Mouse (Mus musculus) hindbrain, postnatal 0 days (tissue): ENCODE results near the gene Actn1. TPM values are rescaled to one million over a fixed set of nuclear protein-coding genes. Genes with fewer than 3 reads are reported as not detected.
A peak's percentile ranks its signal among the peaks of the same experiment; 100 is the strongest.

Experiments
- ATAC-seq: fragments of 200-750 bp; cut with Nextera tagmentation; 2 replicates; pipeline ENCODE4 v1.8.0; 2017; ENCODE audit warnings: mild to moderate bottlenecking, moderate TSS enrichment, moderate library complexity
- DNase-seq: peaks from one replicate; pipeline ENCODE4 v3.0.0-alpha.2; 2015; ENCODE audit warnings: low spot score
- H3K27ac ChIP-seq: fragments of 300-500 bp; sonication (generic); 2 replicates; pipeline ENCODE4 v1.5.1; 2014; ENCODE audit warnings: mild to moderate bottlenecking
- H3K27me3 ChIP-seq: fragments of 300-500 bp; sonication (generic); 2 replicates; pipeline ENCODE4 v1.6.1; 2014; ENCODE audit warnings: low read length, mixed read lengths; ENCODE audit not compliant: insufficient read depth
- H3K36me3 ChIP-seq: fragments of 300-500 bp; sonication (generic); 2 replicates; pipeline ENCODE4 v1.6.1; 2014; ENCODE audit warnings: low read length, mixed read lengths; ENCODE audit not compliant: insufficient read depth
- H3K4me1 ChIP-seq: fragments of 300-500 bp; sonication (generic); 2 replicates; pipeline ENCODE4 v1.6.1; 2014; ENCODE audit warnings: antibody characterized with exemption, low read length, mixed read lengths; ENCODE audit not compliant: insufficient read depth
- H3K4me2 ChIP-seq: fragments of 300-500 bp; sonication (generic); 2 replicates; pipeline ENCODE4 v1.6.1; 2014; ENCODE audit warnings: low read depth, mild to moderate bottlenecking, low read length, moderate library complexity, mixed read lengths
- H3K4me3 ChIP-seq: fragments of 300-500 bp; sonication (generic); 2 replicates; pipeline ENCODE4 v1.5.1; 2014; ENCODE audit warnings: low read length
- H3K9ac ChIP-seq: fragments of 300-500 bp; sonication (generic); replicated peaks from 2 replicates; pipeline ENCODE4 v1.6.1; 2014; ENCODE audit warnings: mild to moderate bottlenecking, low read length, moderate library complexity, mixed read lengths
- H3K9me3 ChIP-seq: fragments of 300-500 bp; sonication (generic); 2 replicates; pipeline ENCODE4 v1.6.1; 2016; ENCODE audit warnings: low read length, mixed read lengths
- CTCF ChIP-seq: IDR thresholded peaks from 2 replicates; pipeline ENCODE4 v1.5.1; 2016; ENCODE audit warnings: antibody characterized with exemption, control low read depth, low read depth
- WGBS: fragments of 180-500 bp; shearing (Covaris S2); extraction: QIAGEN DNeasy Blood & Tissue Kit; methylation state at CpG from one replicate; pipeline ENCODE4 v1.1.7; 2014; 5-methylcytosine and 5-hydroxymethylcytosine counted together
- polyA plus RNA-seq: library from polyadenylated mRNA; unstranded; fragments of >200 nt; fragmentation: Nextera tagmentation; extraction: Ambion mirVana; gene quantifications from 2 replicates; pipeline ENCODE4 v1.2.1, GENCODE M21; 2015
- total RNA-seq: library from RNA; depleted of rRNA; stranded (reverse); fragments of >200 nt; gene quantifications from 2 replicates; pipeline ENCODE4 v1.2.3, GENCODE M21; 2014

The Actn1 gene
- total and polyA plus RNA-seq, 2 experiments from 2014 or later, result 7.4 to 18.3 TPM

DNA sequence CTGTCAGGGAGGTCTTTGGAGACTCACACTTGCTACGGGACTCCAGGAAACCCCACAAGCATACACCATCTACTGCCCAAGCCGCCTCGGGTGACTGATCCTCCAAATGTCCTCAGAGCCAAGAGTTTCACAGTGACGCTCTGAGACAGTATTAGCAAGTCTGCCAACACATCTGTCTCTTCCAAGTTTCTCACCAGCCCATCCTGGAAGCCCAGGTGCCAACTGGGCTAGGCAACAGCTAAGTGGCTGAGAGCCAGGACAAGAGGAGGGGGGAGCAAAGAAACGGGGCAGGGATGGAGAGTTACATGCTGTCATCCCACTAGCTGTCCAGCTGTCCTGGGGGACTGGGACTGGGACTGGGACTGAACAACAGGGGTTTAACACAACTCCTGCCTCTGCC lies 13.1 kb downstream of the Actn1 start:
- H3K4me2 ChIP-seq, result no peak overlapping the region
- DNase-seq, result peak; percentile 51
- H3K9me3 ChIP-seq, result no peaks in the 10 kb centered on the region

GRCm38 (mm10) chr12:80246505-80246904 lies 13.7 kb downstream of the Actn1 start:
- no peaks in the 10 kb centered on the region for H3K9me3 ChIP-seq
- H3K27ac ChIP-seq, result no peak overlapping the region
- no peak overlapping the region for H3K4me2 ChIP-seq
- no peaks in the 10 kb centered on the region for H3K36me3 ChIP-seq
- 35% methylated on average over 2 of the region's 2 CpGs for WGBS
- ATAC-seq, result no peak
- no peak overlapping the region for H3K4me3 ChIP-seq
- no peak for DNase-seq
- peaks cover 11% of the 10 kb centered on the region for H3K4me1 ChIP-seq
- H3K9ac ChIP-seq, result no peak overlapping the region
- no peak for TF ChIP-seq CTCF
- H3K27me3 ChIP-seq, result no peaks in the 10 kb centered on the region

More for the DNA sequence above, 13.1 kb downstream of the Actn1 start:
- H3K27me3 ChIP-seq, result no peaks in the 10 kb centered on the region
- no peaks in the 10 kb centered on the region for H3K36me3 ChIP-seq
- ATAC-seq, result no peak
- peaks cover 11% of the 10 kb centered on the region for H3K4me1 ChIP-seq
- H3K9ac ChIP-seq, result no peak overlapping the region
- 35% methylated on average over 5 of the region's 5 CpGs for WGBS
- no peak overlapping the region for H3K4me3 ChIP-seq
- no peak overlapping the region for H3K27ac ChIP-seq
- no peak for TF ChIP-seq CTCF

DNA sequence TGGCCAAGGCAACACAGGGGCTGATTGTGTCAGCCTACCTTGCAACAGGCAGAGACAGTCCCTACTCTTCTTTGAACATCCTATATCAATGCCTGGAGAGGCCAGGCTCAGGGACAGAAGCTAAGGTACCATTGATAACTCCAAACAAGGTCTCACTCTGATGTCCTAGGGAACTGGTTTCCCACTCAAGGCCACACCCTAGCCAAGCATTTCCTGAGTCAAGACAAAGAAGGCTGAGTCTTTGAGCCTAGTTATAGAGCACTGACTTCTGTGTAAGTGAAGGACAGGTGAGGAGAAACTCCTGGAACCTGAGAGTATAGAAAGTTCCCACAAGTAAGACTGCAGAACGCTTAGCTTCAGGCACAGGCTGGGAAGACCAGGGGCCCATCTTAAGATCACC lies 15.4 kb downstream of the Actn1 start:
- no peak for DNase-seq
- WGBS, result 93% methylated on average over 1 of the region's 1 CpGs
- Histone ChIP-seq H3K36me3 (no peaks in the 10 kb centered on the region), H3K4me3 (no peak overlapping the region), H3K4me1 (peaks cover 11% of the 10 kb centered on the region), H3K9me3 (no peaks in the 10 kb centered on the region), H3K4me2 (no peak overlapping the region), H3K9ac (no peak overlapping the region), H3K27me3 (no peaks in the 10 kb centered on the region), H3K27ac (no peak overlapping the region)
- TF ChIP-seq CTCF, result no peak
- no peak for ATAC-seq

DNA sequence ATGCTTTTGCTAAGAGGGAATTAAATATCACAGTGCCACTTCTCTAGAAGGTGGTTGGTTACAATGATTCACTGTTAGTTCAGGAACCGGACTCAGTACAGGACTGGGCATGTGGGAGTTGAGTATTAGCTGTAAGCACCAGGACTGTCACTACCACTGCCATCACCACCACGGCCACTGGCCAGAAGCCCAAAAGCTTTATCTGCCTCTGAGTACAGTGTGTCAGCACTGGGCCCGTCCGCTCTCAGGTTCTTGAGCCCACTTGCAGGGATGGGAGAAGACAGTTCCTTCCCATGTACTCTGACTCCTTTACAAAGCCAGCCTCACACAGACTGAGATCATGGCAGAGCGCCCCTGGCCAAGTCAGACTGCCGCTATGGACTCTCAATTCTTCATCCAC lies 16.0 kb downstream of the Actn1 start:
- no peak overlapping the region for H3K27ac ChIP-seq
- H3K9me3 ChIP-seq, result no peaks in the 10 kb centered on the region
- no peak overlapping the region for H3K4me3 ChIP-seq
- ATAC-seq (no peak), DNase-seq (no peak)
- 86% methylated on average over 6 of the region's 6 CpGs for WGBS
- H3K9ac ChIP-seq, result no peak overlapping the region
- no peaks in the 10 kb centered on the region for H3K27me3 ChIP-seq
- H3K4me2 ChIP-seq, result no peak overlapping the region
- H3K36me3 ChIP-seq, result no peaks in the 10 kb centered on the region
- no peak for TF ChIP-seq CTCF
- H3K4me1 ChIP-seq, result peaks cover 14% of the 10 kb centered on the region

DNA sequence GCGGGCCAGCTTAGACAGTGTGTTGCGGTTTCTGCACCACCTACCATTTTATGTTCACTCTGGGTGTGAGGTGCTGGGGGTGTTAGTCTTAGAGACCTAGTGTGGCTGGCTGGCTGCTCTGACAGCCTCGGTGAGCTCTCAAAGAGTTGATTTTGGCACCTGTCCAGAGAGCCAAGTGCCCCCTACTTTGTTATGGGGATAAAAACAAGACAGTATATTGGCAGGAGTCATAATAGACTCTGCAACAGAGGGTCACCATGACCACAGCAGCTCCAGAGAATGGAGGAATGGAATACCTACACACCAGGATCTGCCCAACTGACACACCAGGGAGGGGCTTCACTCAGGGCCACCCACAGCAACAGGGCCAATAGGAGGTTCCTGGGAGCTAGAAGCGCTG lies 16.8 kb downstream of the Actn1 start:
- 69% methylated on average over 4 of the region's 4 CpGs for WGBS
- no peak for TF ChIP-seq CTCF
- no peak for DNase-seq

DNA sequence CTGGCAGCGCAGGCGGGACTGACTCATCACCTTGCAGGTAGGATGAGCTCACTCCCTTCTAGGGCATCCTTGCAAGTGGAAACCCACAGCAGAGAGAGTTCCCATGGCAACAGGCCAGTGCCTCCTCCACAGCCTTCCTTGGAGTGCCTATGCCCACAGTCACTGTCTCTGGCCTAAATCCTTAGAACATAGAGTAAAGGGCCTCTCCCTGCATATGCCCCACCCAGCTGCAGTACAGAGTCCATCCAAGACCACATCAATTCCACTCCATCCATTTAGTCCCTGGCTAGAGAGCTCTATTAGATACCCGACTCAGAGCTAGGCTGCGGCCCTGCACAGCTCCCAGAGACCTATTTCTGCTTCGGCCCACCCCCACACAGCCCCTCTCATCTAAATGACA lies 20.7 kb downstream of the Actn1 start:
- H3K4me3 ChIP-seq, result no peak overlapping the region
- no peak overlapping the region for H3K27ac ChIP-seq
- H3K4me2 ChIP-seq, result no peak overlapping the region
- DNase-seq (peak; percentile 57), ATAC-seq (peak; percentile 73)
- H3K9ac ChIP-seq, result no peak overlapping the region
- no peaks in the 10 kb centered on the region for H3K36me3 ChIP-seq
- WGBS, result 87% methylated on average over 5 of the region's 5 CpGs
- H3K27me3 ChIP-seq, result no peaks in the 10 kb centered on the region
- no peak for TF ChIP-seq CTCF
- H3K4me1 ChIP-seq, result 0 out of 2 replicates have a peak, but pooled peaks cover 3% of the 10 kb centered on the region
- H3K9me3 ChIP-seq, result no peaks in the 10 kb centered on the region

More for the DNA sequence above, 16.8 kb downstream of the Actn1 start:
- H3K4me1 ChIP-seq, result peaks cover 14% of the 10 kb centered on the region
- 0 out of 2 replicates have a peak, but pooled peaks have one; percentile 41 for ATAC-seq
- H3K27ac ChIP-seq, result no peak overlapping the region
- H3K4me3 ChIP-seq, result no peak overlapping the region
- no peaks in the 10 kb centered on the region for H3K27me3 ChIP-seq
- no peak overlapping the region for H3K4me2 ChIP-seq
- no peaks in the 10 kb centered on the region for H3K36me3 ChIP-seq
- no peak overlapping the region for H3K9ac ChIP-seq
- no peaks in the 10 kb centered on the region for H3K9me3 ChIP-seq

- H3K4me3 ChIP-seq, result no peak overlapping the region
- no peak overlapping the region for H3K27ac ChIP-seq
- no peak for TF ChIP-seq CTCF
- DNase-seq (no peak), ATAC-seq (no peak)
- H3K36me3 ChIP-seq, result 0 out of 2 replicates have a peak, but pooled peaks cover 3% of the 10 kb centered on the region
- no peaks in the 10 kb centered on the region for H3K27me3 ChIP-seq
- 0 out of 2 replicates have a peak, but pooled peaks cover 3% of the 10 kb centered on the region for H3K4me1 ChIP-seq
- WGBS, result 70% methylated on average over 3 of the region's 3 CpGs
- no peaks in the 10 kb centered on the region for H3K9me3 ChIP-seq
- no peak overlapping the region for H3K4me2 ChIP-seq
- no peak overlapping the region for H3K9ac ChIP-seq
These were observed 21.6 kb downstream of the Actn1 start for GRCm38 (mm10) chr12:80238523-80238922.
